Mouse (Mus musculus) hindbrain, postnatal 0 days (tissue): Measurements from ENCODE around the gene Lemd1. TPM values are rescaled to one million over a fixed set of nuclear protein-coding genes. Genes with fewer than 3 reads are reported as not detected.

Experiments
- ATAC-seq: fragments of 200-750 bp; cut with Nextera tagmentation; 2 replicates; pipeline ENCODE4 v1.8.0; 2017; ENCODE audit warnings: mild to moderate bottlenecking, moderate TSS enrichment, moderate library complexity
- DNase-seq: peaks from one replicate; pipeline ENCODE4 v3.0.0-alpha.2; 2015; ENCODE audit warnings: low spot score
- H3K27ac ChIP-seq: fragments of 300-500 bp; sonication (generic); 2 replicates; pipeline ENCODE4 v1.5.1; 2014; ENCODE audit warnings: mild to moderate bottlenecking
- H3K27me3 ChIP-seq: fragments of 300-500 bp; sonication (generic); 2 replicates; pipeline ENCODE4 v1.6.1; 2014; ENCODE audit warnings: low read length, mixed read lengths; ENCODE audit not compliant: insufficient read depth
- H3K36me3 ChIP-seq: fragments of 300-500 bp; sonication (generic); 2 replicates; pipeline ENCODE4 v1.6.1; 2014; ENCODE audit warnings: low read length, mixed read lengths; ENCODE audit not compliant: insufficient read depth
- H3K4me1 ChIP-seq: fragments of 300-500 bp; sonication (generic); 2 replicates; pipeline ENCODE4 v1.6.1; 2014; ENCODE audit warnings: antibody characterized with exemption, low read length, mixed read lengths; ENCODE audit not compliant: insufficient read depth
- H3K4me2 ChIP-seq: fragments of 300-500 bp; sonication (generic); 2 replicates; pipeline ENCODE4 v1.6.1; 2014; ENCODE audit warnings: low read depth, mild to moderate bottlenecking, low read length, moderate library complexity, mixed read lengths
- H3K4me3 ChIP-seq: fragments of 300-500 bp; sonication (generic); 2 replicates; pipeline ENCODE4 v1.5.1; 2014; ENCODE audit warnings: low read length
- H3K9ac ChIP-seq: fragments of 300-500 bp; sonication (generic); replicated peaks from 2 replicates; pipeline ENCODE4 v1.6.1; 2014; ENCODE audit warnings: mild to moderate bottlenecking, low read length, moderate library complexity, mixed read lengths
- H3K9me3 ChIP-seq: fragments of 300-500 bp; sonication (generic); 2 replicates; pipeline ENCODE4 v1.6.1; 2016; ENCODE audit warnings: low read length, mixed read lengths
- CTCF ChIP-seq: IDR thresholded peaks from 2 replicates; pipeline ENCODE4 v1.5.1; 2016; ENCODE audit warnings: antibody characterized with exemption, control low read depth, low read depth
- WGBS: fragments of 180-500 bp; shearing (Covaris S2); extraction: QIAGEN DNeasy Blood & Tissue Kit; methylation state at CpG from one replicate; pipeline ENCODE4 v1.1.7; 2014; 5-methylcytosine and 5-hydroxymethylcytosine counted together
- polyA plus RNA-seq: library from polyadenylated mRNA; unstranded; fragments of >200 nt; fragmentation: Nextera tagmentation; extraction: Ambion mirVana; gene quantifications from 2 replicates; pipeline ENCODE4 v1.2.1, GENCODE M21; 2015
- total RNA-seq: library from RNA; depleted of rRNA; stranded (reverse); fragments of >200 nt; gene quantifications from 2 replicates; pipeline ENCODE4 v1.2.3, GENCODE M21; 2014

Lemd1 gene
- total and polyA plus RNA-seq, 2 experiments from 2014 or later: 9.0 to 10.9 TPM

DNA sequence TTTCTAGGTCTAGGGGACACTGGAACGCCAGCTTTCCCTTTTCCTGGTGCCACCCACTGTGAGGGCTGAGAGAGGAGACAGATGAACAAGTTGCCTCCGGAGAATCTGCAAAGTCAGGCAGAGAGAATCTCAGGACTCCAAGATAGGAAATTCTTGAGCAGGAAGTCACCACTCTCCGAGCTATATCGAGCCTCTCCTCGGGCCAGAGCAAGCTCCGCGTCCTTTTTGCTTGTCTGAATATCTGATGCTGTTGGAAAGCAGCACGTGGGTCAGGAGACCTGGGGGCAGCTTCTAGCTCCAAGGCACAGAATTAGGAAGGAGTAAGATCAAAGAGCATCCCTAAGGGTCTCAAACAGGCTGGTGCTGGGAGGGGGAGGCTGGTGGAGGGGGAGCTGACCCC, 37.5 kb upstream of the Lemd1 start:
- Histone ChIP-seq H3K4me1 (peaks cover 7% of the 10 kb centered on the region; the same call in 1 of the 2 replicates), H3K9ac (no peak overlapping the region), H3K27me3 (no peaks in the 10 kb centered on the region), H3K9me3 (no peaks in the 10 kb centered on the region), H3K4me2 (no peak overlapping the region), H3K27ac (no peak overlapping the region), H3K36me3 (no peaks in the 10 kb centered on the region), H3K4me3 (no peak overlapping the region)
- WGBS: 26% methylated on average over 8 of the region's 8 CpGs
- no peak for DNase-seq
- TF ChIP-seq CTCF: no peak
- ATAC-seq: no peak

DNA sequence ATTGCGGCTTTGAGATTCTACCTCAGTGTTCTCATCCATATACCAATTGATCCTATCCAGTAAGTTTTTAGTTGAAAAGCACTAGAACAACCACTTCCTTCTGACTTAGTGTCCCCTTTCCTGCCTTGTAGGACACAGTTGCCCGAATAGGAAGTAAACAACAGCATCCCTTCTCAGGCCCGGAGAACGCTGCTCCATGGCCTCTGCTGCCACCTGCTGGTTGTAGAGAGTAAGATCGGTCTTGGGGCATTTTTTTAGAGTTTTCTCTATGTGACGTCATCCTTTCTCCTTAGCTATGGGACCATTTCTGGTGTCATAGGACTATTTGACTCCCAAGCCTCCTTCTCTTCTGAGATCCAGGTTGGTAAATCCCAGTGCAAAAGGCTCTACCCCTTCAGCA, 35.5 kb upstream of the Lemd1 start:
- H3K27me3 ChIP-seq: no peaks in the 10 kb centered on the region
- peak; percentile 88 for DNase-seq
- peaks cover 7% of the 10 kb centered on the region; the same call in 1 of the 2 replicates for H3K4me1 ChIP-seq
- no peaks in the 10 kb centered on the region for H3K9me3 ChIP-seq
- TF ChIP-seq CTCF: peak; percentile 93
- H3K9ac ChIP-seq: no peak overlapping the region
- no peak overlapping the region for H3K4me2 ChIP-seq
- ATAC-seq: peak; percentile 9; the same call in 1 of the 2 replicates
- H3K36me3 ChIP-seq: no peaks in the 10 kb centered on the region
- no peak overlapping the region for H3K27ac ChIP-seq
- 10% methylated on average over 6 of the region's 6 CpGs for WGBS
- H3K4me3 ChIP-seq: no peak overlapping the region

DNA sequence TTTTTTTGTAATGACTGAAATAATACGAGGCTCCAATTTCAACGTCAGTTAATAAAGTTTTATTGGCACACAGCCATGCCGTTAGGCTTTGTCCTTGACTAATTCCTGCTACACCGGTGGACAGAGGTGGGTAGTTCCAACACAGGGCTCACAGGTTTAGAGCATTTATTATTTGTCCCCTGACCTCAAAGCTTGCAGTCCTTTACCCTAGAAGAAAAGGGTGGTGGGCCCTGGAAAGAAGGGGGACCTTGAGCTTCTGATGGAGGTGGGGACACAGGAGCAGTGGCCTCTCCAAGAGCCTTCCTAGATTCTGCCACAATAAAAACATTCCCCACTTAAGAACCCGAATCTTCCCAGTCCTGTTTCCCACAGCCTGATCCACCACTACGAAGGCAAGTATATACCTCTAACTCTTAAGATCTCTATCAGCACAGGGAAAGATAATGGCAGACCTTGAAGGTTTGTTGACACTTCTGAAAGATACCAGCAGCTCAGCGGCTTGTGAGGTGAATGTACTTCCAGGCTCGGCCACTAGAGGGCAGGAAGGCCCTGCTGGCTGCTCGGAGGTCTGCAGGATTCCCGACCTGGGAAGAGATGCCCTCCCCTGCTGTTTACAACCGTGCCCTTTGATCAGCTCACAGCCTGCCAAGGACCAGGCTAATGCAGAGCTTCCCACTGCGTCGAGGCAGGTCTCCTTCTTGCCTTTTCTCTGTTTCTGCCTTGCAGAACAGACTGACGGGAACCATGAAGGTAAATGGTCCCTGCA, 34.0 kb upstream of the Lemd1 start:
- ATAC-seq: peak; percentile 79
- Histone ChIP-seq H3K27ac (no peak overlapping the region), H3K36me3 (no peaks in the 10 kb centered on the region), H3K4me3 (no peak overlapping the region), H3K9me3 (no peaks in the 10 kb centered on the region), H3K4me1 (peaks cover 7% of the 10 kb centered on the region; the same call in 1 of the 2 replicates), H3K9ac (peak overlapping the region; percentile 22; the same call in 1 of the 2 replicates), H3K4me2 (peak overlapping the region; percentile 32), H3K27me3 (no peaks in the 10 kb centered on the region)
- peak; percentile 92 for DNase-seq
- whole genome bisulfite sequencing: 22% methylated on average over 14 of the region's 14 CpGs
- TF ChIP-seq CTCF: peak; percentile 99

DNA sequence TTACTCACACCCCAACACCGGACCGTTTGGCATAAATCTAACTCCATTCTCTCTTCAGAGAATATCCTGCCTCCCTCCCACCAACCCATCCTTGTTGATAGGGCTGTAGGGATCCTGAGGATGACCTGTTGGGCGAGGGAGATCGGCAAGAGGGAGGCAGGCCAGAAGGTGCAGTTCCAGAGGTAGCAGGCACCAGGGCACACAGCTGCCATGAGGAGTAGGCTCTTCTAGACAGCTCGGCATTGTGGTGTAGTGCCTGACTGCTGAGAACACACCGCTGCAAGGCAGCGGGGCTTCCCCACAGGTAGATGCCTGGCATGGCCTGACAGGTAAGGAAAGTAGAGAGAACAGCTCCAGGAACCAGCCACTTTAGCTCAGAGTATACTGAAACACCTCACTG, 33.4 kb upstream of the Lemd1 start:
- TF ChIP-seq CTCF: no peak
- 23% methylated on average over 7 of the region's 7 CpGs for WGBS
- DNase-seq (no peak), ATAC-seq (peak; percentile 45)
- Histone ChIP-seq H3K36me3 (no peaks in the 10 kb centered on the region), H3K4me2 (peak overlapping the region; percentile 32), H3K4me1 (peaks cover 7% of the 10 kb centered on the region; the same call in 1 of the 2 replicates), H3K4me3 (no peak overlapping the region), H3K9me3 (no peaks in the 10 kb centered on the region), H3K27me3 (no peaks in the 10 kb centered on the region), H3K9ac (peak overlapping the region; percentile 22; the same call in 1 of the 2 replicates), H3K27ac (no peak overlapping the region)

DNA sequence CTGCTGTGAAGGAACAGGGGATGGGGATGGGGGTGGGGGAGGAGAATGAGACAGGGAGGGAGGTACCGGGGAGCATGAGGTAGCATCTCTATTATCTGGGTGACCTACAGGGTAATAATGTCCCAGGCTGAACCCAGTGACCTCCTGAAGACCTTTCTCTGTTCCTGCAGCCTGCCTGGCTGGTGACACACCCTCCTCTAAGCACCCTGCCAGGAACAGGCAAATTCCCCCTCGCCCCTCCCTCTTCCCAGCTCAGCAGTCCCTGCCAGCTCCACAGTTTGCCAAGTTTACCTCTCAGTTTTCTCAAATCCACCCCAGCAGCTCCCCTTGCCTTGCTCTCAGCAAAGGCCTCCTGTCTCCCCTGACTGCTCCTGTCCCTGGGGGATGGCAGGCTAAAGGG, 32.5 kb upstream of the Lemd1 start:
- Histone ChIP-seq H3K27ac (no peak overlapping the region), H3K9ac (no peak overlapping the region), H3K9me3 (no peaks in the 10 kb centered on the region), H3K4me1 (peaks cover 7% of the 10 kb centered on the region; the same call in 1 of the 2 replicates), H3K4me3 (no peak overlapping the region), H3K36me3 (no peaks in the 10 kb centered on the region), H3K4me2 (no peak overlapping the region), H3K27me3 (no peaks in the 10 kb centered on the region)
- TF ChIP-seq CTCF: no peak
- DNase-seq (no peak), ATAC-seq (no peak)
- WGBS: 35% methylated on average over 2 of the region's 2 CpGs

DNA sequence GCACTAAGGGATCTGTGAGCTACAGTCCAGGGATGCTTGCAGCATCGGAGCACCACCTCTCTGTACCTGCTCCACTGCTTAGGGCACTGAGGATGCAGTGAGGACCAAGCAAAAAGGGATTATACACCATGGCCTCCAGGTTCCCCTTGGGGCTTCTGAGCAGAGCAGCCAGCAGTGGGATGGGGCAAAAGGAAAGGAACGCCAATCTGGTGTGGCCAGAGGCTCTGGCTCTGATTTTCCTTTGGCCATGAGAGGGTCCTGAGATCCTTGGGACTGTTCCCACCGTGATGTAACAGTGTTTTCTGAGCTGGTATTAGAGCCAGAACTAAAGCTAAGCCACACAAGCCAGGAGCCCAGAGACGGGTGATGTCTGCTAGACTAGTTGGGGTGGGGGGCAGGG, 31.6 kb upstream of the Lemd1 start:
- ATAC-seq (no peak), DNase-seq (no peak)
- no peak overlapping the region for H3K4me3 ChIP-seq
- H3K36me3 ChIP-seq: no peaks in the 10 kb centered on the region
- H3K4me1 ChIP-seq: peaks cover 7% of the 10 kb centered on the region; the same call in 1 of the 2 replicates
- no peaks in the 10 kb centered on the region for H3K27me3 ChIP-seq
- H3K27ac ChIP-seq: no peak overlapping the region
- TF ChIP-seq CTCF: no peak
- H3K9me3 ChIP-seq: no peaks in the 10 kb centered on the region
- no peak overlapping the region for H3K4me2 ChIP-seq
- no peak overlapping the region for H3K9ac ChIP-seq
- 41% methylated on average over 4 of the region's 4 CpGs for WGBS
